Mouse (Mus musculus) frontal cortex, adult 2 months (tissue): Measurements from ENCODE around the gene Bcl11a. TPM values are rescaled to one million over a fixed set of nuclear protein-coding genes. Genes with fewer than 3 reads are reported as not detected.

Experiments used
- DNase-seq, 2 experiments: peaks; one replicate each; pipeline ENCODE4 v3.0.0; 2022; ENCODE audit warnings: low spot score in 1 of 2; ENCODE audit errors: extremely low spot score in 1 of 2
- polyA plus RNA-seq: library from polyadenylated mRNA; depleted of rRNA; stranded (reverse); fragments of >200 nt; gene quantifications from 2 replicates; pipeline ENCODE4 v1.2.3, GENCODE M21; 2012; rRNA removed

The Bcl11a gene
- polyA plus RNA-seq, 1 experiment = 81.5 TPM

GRCm38 (mm10) chr11:24196460-24197190 lies 118.8 kb downstream of the Bcl11a start:
- DNase-seq = no peak

DNA sequence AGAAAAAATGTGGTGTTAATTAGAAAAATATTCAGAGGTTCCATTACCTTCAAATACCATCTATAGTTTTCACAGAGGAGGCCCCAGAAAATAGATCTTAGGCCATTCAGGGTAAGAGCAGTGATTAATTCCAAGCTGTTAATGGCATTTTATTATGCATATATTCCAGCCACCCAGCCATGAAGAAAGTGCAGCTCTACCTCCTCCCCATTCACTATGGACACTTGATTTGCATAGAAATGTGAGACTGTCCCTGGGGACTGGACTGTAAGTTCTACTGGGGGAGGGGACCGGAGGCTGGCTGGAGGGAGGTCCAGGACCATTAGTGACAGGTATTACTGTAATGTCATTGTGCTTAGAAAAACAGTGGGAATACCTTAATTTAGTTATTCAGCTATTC lies 119.6 kb downstream of the Bcl11a start:
- DNase-seq = no peak

DNA sequence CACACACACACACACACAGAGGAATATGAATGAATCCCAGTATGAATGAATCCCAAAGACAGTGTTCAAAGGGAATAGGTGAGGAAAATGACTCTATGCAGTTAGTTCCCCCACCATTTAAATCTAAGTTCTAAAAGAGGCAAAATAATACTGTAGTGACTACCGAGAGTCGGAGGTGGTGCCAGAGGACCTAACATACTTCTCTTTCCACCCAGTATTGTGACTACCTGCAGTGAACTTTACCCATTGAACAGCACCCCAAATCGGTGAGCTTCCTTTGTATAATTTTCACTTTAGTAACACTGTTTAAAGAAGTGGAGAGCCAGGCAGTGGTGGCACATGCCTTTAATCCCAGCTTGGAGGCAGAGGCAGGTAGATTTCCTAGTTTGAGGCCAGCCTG lies 121.7 kb downstream of the Bcl11a start:
- DNase-seq = no peak

DNA sequence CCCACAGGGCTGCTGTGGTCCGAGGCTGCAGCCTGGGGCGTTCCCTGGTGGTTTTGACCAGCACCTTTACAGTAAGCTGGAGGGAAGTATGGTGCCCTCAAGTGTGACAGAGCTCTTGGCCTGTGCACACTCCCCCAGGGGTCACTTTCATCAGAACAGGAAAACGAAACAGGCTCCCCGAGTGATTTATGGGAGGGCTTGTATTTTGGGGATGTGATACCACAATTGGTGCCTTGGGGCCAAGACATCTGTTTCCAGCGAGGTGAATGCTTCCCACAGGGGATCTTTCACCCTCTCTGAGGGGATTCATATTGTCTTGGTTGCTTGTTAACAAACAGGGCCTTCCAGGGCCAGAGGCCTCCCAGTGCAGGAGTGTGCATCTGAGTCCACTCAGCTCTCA lies 122.5 kb downstream of the Bcl11a start:
- DNase-seq = no peak

DNA sequence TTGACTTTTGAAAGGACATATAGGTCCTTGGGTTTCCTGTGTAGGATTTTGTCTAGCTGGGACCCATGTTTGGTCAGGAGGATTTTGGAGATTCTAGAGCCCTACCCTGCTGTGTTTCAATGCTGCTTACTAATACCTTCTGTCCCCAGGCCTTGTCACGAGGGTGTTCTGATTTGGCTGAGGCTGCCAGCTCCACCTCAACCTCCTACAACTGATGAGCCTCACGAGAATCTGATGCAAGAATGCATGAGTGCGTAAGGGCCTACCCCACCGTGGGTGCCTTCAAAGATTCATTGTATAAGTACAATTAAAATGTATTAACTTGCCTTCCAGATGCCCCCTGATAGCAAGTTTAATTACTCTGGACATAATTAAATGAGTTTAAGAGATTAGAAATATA lies 123.4 kb downstream of the Bcl11a start:
- no peak for DNase-seq

GRCm38 (mm10) chr11:24202641-24203361 lies 124.9 kb downstream of the Bcl11a start:
- no peak for DNase-seq

- no peak for DNase-seq
These were observed 125.6 kb downstream of the Bcl11a start for GRCm38 (mm10) chr11:24203489-24203888.

DNA sequence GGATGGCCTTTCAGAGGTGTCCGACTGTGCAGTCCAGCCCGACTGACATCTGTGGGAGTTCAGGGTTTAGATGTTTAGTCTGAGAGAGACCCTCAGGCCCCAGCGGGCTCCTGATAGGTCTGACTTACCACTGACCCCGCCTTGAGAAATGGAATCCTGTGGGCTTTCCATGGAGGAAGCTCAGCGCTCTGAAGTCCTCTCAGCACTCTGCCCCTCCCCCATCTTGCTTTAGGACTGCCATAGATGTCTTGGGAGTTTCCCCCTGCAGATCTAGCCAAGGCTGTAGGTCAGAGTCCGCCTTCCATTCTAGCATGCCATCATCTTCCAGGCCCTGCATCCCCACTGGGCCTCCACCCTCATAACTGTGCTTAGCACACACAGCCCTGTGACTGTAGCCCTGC lies 131.1 kb downstream of the Bcl11a start:
- no peak for DNase-seq

DNA sequence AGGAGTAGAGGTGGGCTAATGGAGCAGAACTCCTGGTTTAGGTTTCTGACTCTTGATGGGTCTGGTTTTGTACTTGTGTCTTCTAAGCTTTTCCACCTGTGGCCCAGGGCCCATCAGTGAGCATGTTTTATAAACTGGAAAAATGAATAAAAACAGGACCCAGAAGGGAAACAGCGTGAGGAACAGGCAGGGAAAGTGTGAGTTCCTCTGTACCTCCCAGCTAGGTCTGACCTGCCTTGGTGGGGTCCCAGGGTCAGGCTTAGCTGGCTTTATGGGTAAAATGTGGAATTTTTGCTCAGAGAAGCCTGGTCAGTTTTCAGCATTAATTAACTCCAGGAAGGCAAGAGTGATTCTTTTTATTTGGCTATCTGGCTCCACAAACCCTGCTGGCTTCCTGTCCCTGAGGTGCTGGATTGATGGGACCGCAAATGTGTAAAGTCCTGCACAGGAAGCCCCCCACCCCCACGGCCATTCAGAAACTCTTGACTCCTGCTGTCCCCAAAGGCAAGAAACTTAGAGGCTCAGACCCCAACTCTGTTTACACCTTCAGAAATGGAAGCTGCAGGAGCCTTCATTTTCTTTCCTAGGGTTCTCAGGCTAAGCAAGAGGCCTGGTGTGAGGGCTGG lies 136.8 kb downstream of the Bcl11a start:
- no peak for DNase-seq

- DNase-seq = no peak
These were observed 140.0 kb downstream of the Bcl11a start for GRCm38 (mm10) chr11:24217741-24218333.

DNA sequence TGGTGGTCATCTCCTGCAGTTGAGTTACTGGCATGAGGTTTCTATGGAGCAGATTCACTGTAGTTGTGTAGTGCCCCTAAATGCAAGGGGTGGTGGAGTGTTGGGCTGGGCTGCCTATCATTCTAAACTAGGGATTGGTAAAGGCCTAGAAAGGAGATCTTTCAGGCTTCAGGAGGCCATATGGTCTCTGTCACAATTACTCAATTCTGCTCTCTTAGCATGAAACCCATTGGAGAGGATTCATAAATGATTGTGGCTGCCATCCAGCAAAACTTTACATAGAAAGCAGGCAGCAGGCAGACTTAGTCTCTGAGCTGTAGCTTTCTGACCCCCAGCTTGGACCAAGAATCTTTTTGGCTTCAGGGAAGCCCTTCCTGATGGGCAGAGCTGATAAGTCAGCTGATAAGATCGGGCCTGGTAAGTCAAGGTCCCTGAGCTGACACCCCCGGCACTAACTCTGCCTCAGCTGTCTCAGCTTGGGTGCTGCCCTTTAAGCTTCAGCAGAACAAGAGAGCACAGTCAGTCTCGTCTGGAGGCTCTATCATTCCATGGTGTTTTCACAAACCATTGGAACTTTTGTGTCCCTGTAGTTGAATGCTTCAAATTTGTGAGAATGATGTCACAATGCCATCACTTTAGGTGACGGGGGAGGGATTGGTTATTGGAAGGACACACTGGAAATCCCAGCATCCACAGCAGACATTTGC lies 143.9 kb downstream of the Bcl11a start:
- no peak for DNase-seq

Other genes with a start within 250 kb of the Bcl11a start
- gene Papolg, start 182.8 kb upstream of the Bcl11a start, polyA plus RNA-seq = 11.4 and 13.1 TPM in 2 replicates
- 1.2 and 1.8 TPM in 2 replicates for gene A830031A19Rik, start 3.0 kb upstream of the Bcl11a start, polyA plus RNA-seq